Mouse (Mus musculus): ENCODE results near the gene Cd5. TPM values are rescaled to one million over a fixed set of nuclear protein-coding genes. Genes with fewer than 3 reads are reported as not detected.

Cd5 gene
- polyA plus RNA-seq, 1 experiment from 2014 or later, result 0.05 TPM

GRCm38 (mm10) chr19:10698131-10698991, 40.4 kb downstream of the Cd5 start:
- no peak overlapping the region for H3K4me3 ChIP-seq (ENCODE audit: low read depth, low read length)
- 73% methylated on average over 9 of the region's 9 CpGs for WGBS
- H3K27me3 ChIP-seq (ENCODE audit: control insufficient read depth, insufficient read depth, low read length), result no peaks in the 10 kb centered on the region
- H3K36me3 ChIP-seq (ENCODE audit: control insufficient read depth, insufficient read depth, low read length), result no peaks in the 10 kb centered on the region
- H3K9ac ChIP-seq (ENCODE audit: low read length), result no peak overlapping the region
- H3K9me3 ChIP-seq (ENCODE audit: control insufficient read depth, low read length), result no peaks in the 10 kb centered on the region
- H3K4me1 ChIP-seq (replicated peaks; ENCODE audit: control insufficient read depth, insufficient read depth, low read length), result peaks cover 13% of the 10 kb centered on the region
- H3K4me2 ChIP-seq (ENCODE audit: low read depth, low read length, severe bottlenecking), result no peak overlapping the region
- DNase-seq (ENCODE audit: low spot score), result no peak
- no peak for ATAC-seq (replicated peaks; ENCODE audit: low FRiP score)
- no peak overlapping the region for H3K27ac ChIP-seq (ENCODE audit: low read depth, low read length)

GRCm38 (mm10) chr19:10695801-10696200, 43.0 kb downstream of the Cd5 start:
- Histone ChIP-seq H3K27me3 (ENCODE audit: control insufficient read depth, insufficient read depth, low read length) (no peaks in the 10 kb centered on the region), H3K9me3 (ENCODE audit: control insufficient read depth, low read length) (no peaks in the 10 kb centered on the region), H3K36me3 (ENCODE audit: control insufficient read depth, insufficient read depth, low read length) (no peaks in the 10 kb centered on the region), H3K4me1 (replicated peaks; ENCODE audit: control insufficient read depth, insufficient read depth, low read length) (peaks cover 10% of the 10 kb centered on the region), H3K4me3 (ENCODE audit: low read depth, low read length) (no peak overlapping the region), H3K27ac (ENCODE audit: low read depth, low read length) (peak overlapping the region; percentile 59; the same call in 1 of the 2 replicates), H3K4me2 (ENCODE audit: low read depth, low read length, severe bottlenecking) (0 out of 2 replicates have a peak overlapping the region, but pooled peaks have one; percentile 8), H3K9ac (ENCODE audit: low read length) (peak overlapping the region; percentile 35)
- DNase-seq (ENCODE audit: low spot score), result no peak
- peak; percentile 29; the same call in 1 of the 2 replicates for ATAC-seq (replicated peaks; ENCODE audit: low FRiP score)
- WGBS, result 23% methylated on average over 7 of the region's 7 CpGs

GRCm38 (mm10) chr19:10693926-10694682, 44.7 kb downstream of the Cd5 start:
- Histone ChIP-seq H3K4me2 (ENCODE audit: low read depth, low read length, severe bottlenecking) (no peak overlapping the region), H3K36me3 (ENCODE audit: control insufficient read depth, insufficient read depth, low read length) (no peaks in the 10 kb centered on the region), H3K9me3 (ENCODE audit: control insufficient read depth, low read length) (no peaks in the 10 kb centered on the region), H3K9ac (ENCODE audit: low read length) (no peak overlapping the region), H3K27me3 (ENCODE audit: control insufficient read depth, insufficient read depth, low read length) (no peaks in the 10 kb centered on the region), H3K4me1 (replicated peaks; ENCODE audit: control insufficient read depth, insufficient read depth, low read length) (peaks cover 15% of the 10 kb centered on the region), H3K27ac (ENCODE audit: low read depth, low read length) (no peak overlapping the region), H3K4me3 (ENCODE audit: low read depth, low read length) (no peak overlapping the region)
- 86% methylated on average over 10 of the region's 10 CpGs for WGBS
- no peak for DNase-seq (ENCODE audit: low spot score)
- no peak for ATAC-seq (replicated peaks; ENCODE audit: low FRiP score)

GRCm38 (mm10) chr19:10692361-10692760, 46.4 kb downstream of the Cd5 start:
- H3K4me2 ChIP-seq (ENCODE audit: low read depth, low read length, severe bottlenecking), result no peak overlapping the region
- DNase-seq (ENCODE audit: low spot score) (no peak), ATAC-seq (replicated peaks; ENCODE audit: low FRiP score) (no peak)
- no peaks in the 10 kb centered on the region for H3K36me3 ChIP-seq (ENCODE audit: control insufficient read depth, insufficient read depth, low read length)
- no peak overlapping the region; the same call in 1 of the 2 replicates for H3K9ac ChIP-seq (ENCODE audit: low read length)
- H3K4me3 ChIP-seq (ENCODE audit: low read depth, low read length), result no peak overlapping the region
- H3K4me1 ChIP-seq (replicated peaks; ENCODE audit: control insufficient read depth, insufficient read depth, low read length), result peaks cover 15% of the 10 kb centered on the region
- WGBS, result 85% methylated on average over 4 of the region's 4 CpGs
- no peak overlapping the region for H3K27ac ChIP-seq (ENCODE audit: low read depth, low read length)
- H3K9me3 ChIP-seq (ENCODE audit: control insufficient read depth, low read length), result no peaks in the 10 kb centered on the region
- no peaks in the 10 kb centered on the region for H3K27me3 ChIP-seq (ENCODE audit: control insufficient read depth, insufficient read depth, low read length)

- WGBS, result 90% methylated on average over 3 of the region's 3 CpGs
- no peak for ATAC-seq (replicated peaks; ENCODE audit: low FRiP score)
Measured at GRCm38 (mm10) chr19:10691660-10692059, 47.1 kb downstream of the Cd5 start.

GRCm38 (mm10) chr19:10691121-10691520, 47.7 kb downstream of the Cd5 start:
- no peak for ATAC-seq (replicated peaks; ENCODE audit: low FRiP score)
- DNase-seq (ENCODE audit: low spot score), result no peak
- 93% methylated on average over 4 of the region's 4 CpGs for WGBS
- Histone ChIP-seq H3K36me3 (ENCODE audit: control insufficient read depth, insufficient read depth, low read length) (no peaks in the 10 kb centered on the region), H3K4me3 (ENCODE audit: low read depth, low read length) (no peak overlapping the region), H3K9me3 (ENCODE audit: control insufficient read depth, low read length) (no peaks in the 10 kb centered on the region), H3K27me3 (ENCODE audit: control insufficient read depth, insufficient read depth, low read length) (no peaks in the 10 kb centered on the region), H3K4me2 (ENCODE audit: low read depth, low read length, severe bottlenecking) (no peak overlapping the region), H3K9ac (ENCODE audit: low read length) (no peak overlapping the region), H3K27ac (ENCODE audit: low read depth, low read length) (no peak overlapping the region), H3K4me1 (replicated peaks; ENCODE audit: control insufficient read depth, insufficient read depth, low read length) (peaks cover 13% of the 10 kb centered on the region)

More at GRCm38 (mm10) chr19:10691660-10692059, 47.1 kb downstream of the Cd5 start:
- H3K27ac ChIP-seq (ENCODE audit: low read depth, low read length), result no peak overlapping the region
- no peak for DNase-seq (ENCODE audit: low spot score)
- peaks cover 15% of the 10 kb centered on the region for H3K4me1 ChIP-seq (replicated peaks; ENCODE audit: control insufficient read depth, insufficient read depth, low read length)
- no peaks in the 10 kb centered on the region for H3K27me3 ChIP-seq (ENCODE audit: control insufficient read depth, insufficient read depth, low read length)
- no peaks in the 10 kb centered on the region for H3K9me3 ChIP-seq (ENCODE audit: control insufficient read depth, low read length)
- no peak overlapping the region for H3K9ac ChIP-seq (ENCODE audit: low read length)
- H3K4me3 ChIP-seq (ENCODE audit: low read depth, low read length), result no peak overlapping the region
- H3K4me2 ChIP-seq (ENCODE audit: low read depth, low read length, severe bottlenecking), result no peak overlapping the region
- no peaks in the 10 kb centered on the region for H3K36me3 ChIP-seq (ENCODE audit: control insufficient read depth, insufficient read depth, low read length)

- Histone ChIP-seq H3K27me3 (ENCODE audit: control insufficient read depth, insufficient read depth, low read length) (no peaks in the 10 kb centered on the region), H3K9me3 (ENCODE audit: control insufficient read depth, low read length) (no peaks in the 10 kb centered on the region), H3K27ac (ENCODE audit: low read depth, low read length) (no peak overlapping the region), H3K4me2 (ENCODE audit: low read depth, low read length, severe bottlenecking) (no peak overlapping the region), H3K9ac (ENCODE audit: low read length) (no peak overlapping the region), H3K36me3 (ENCODE audit: control insufficient read depth, insufficient read depth, low read length) (no peaks in the 10 kb centered on the region), H3K4me1 (replicated peaks; ENCODE audit: control insufficient read depth, insufficient read depth, low read length) (peaks cover 8% of the 10 kb centered on the region), H3K4me3 (ENCODE audit: low read depth, low read length) (no peak overlapping the region)
- ATAC-seq (replicated peaks; ENCODE audit: low FRiP score) (no peak), DNase-seq (ENCODE audit: low spot score) (no peak)
- WGBS, result 92% methylated on average over 3 of the region's 3 CpGs
Measured at GRCm38 (mm10) chr19:10690336-10690735, 48.5 kb downstream of the Cd5 start.

GRCm38 (mm10) chr19:10689470-10690166, 49.2 kb downstream of the Cd5 start:
- no peak for DNase-seq (ENCODE audit: low spot score)
- WGBS, result 61% methylated on average over 5 of the region's 5 CpGs
- peak overlapping the region; percentile 68 for H3K4me2 ChIP-seq (ENCODE audit: low read depth, low read length, severe bottlenecking)
- ATAC-seq (replicated peaks; ENCODE audit: low FRiP score), result peak; percentile 3; the same call in 1 of the 2 replicates
- no peaks in the 10 kb centered on the region for H3K36me3 ChIP-seq (ENCODE audit: control insufficient read depth, insufficient read depth, low read length)
- no peaks in the 10 kb centered on the region for H3K27me3 ChIP-seq (ENCODE audit: control insufficient read depth, insufficient read depth, low read length)
- H3K4me1 ChIP-seq (replicated peaks; ENCODE audit: control insufficient read depth, insufficient read depth, low read length), result peaks cover 7% of the 10 kb centered on the region
- H3K9me3 ChIP-seq (ENCODE audit: control insufficient read depth, low read length), result no peaks in the 10 kb centered on the region
- peak overlapping the region; percentile 86 for H3K27ac ChIP-seq (ENCODE audit: low read depth, low read length)
- H3K4me3 ChIP-seq (ENCODE audit: low read depth, low read length), result peak overlapping the region; percentile 84
- H3K9ac ChIP-seq (ENCODE audit: low read length), result peak overlapping the region; percentile 84

Data from forebrain, embryonic 11.5 days (tissue).